Mouse (Mus musculus) embryo, embryonic 11 days (tissue): ENCODE results near the gene Lbhd2.

Experiments
- DNase-seq: peaks from one replicate; pipeline ENCODE4 v3.0.0-alpha.2; 2015

Lbhd2 gene

DNA sequence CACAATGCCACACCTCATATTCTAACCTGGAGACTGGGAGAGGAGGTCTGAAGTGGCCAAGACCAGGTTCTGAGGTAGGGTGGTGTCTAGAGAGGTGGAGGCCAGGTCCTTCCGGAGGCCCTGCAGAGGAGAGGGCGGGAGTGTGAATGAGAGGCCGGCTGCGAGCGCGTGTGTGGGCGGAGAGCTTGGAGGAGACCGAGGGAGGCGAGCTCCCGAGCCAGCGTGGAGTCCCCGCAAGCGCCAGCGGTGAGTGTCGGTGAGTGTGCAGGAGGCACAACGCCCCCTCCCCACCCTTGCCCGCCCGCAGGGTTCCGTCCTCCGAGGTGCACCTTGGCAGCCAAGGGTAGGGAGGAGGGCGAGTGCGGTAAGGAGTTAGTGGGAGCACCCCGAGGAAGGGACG lies at the start of gene Lbhd2:
Gene Lbhd2 (plus strand): TSS at position 188 of the 400 bp plus-strand sequence.
- no peak for DNase-seq

GRCm38 (mm10) chr12:111360671-111361070 lies 45.9 kb upstream of the Lbhd2 start:
- DNase-seq: no peak

GRCm38 (mm10) chr12:111361319-111362098 lies 45.1 kb upstream of the Lbhd2 start:
- no peak for DNase-seq

DNA sequence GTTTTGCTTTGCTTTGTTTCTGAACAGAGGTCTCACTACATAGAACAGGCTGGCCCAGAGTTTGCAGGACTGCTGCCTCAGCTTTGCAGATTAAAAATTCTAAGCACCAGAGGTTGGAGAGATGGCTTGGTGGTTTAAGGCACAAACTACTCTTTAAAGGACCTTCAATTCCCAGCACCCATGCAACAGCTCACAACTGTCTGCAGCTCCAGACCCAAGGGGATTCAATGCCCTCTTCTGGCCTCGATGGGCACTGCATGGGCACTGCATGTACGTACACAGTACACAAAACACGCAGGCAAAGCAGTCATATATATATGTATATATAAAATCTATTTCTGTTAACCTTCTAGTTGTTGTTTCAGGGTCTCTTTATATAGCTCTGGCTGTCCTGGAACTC lies 42.4 kb upstream of the Lbhd2 start:
- no peak for DNase-seq

GRCm38 (mm10) chr12:111367065-111367464 lies 39.5 kb upstream of the Lbhd2 start:
- no peak for DNase-seq

- DNase-seq: no peak
These were observed 36.4 kb upstream of the Lbhd2 start for GRCm38 (mm10) chr12:111370249-111370648.

DNA sequence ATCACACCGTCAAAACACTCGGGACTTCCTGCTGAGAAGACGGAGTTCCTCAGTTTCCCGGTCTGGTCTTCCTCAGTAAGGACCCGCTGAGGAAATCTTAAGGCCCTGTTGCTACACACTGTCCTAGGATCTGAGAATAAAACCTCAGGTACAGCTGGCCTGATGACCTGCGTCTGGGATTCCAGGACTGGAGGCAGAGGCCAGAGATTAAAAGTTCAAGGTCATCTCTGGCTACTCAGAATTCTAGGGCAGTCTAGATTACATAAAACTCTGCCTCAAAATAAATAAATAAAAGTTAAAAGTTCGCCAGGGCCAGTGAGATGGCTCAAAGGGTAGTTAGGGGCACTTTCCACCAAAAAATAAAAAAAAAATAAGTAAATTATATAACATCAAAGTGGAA lies 34.7 kb upstream of the Lbhd2 start:
- DNase-seq: no peak

- no peak for DNase-seq
These were observed 33.2 kb upstream of the Lbhd2 start for GRCm38 (mm10) chr12:111373411-111373810.

GRCm38 (mm10) chr12:111374727-111375126 lies 31.9 kb upstream of the Lbhd2 start:
- no peak for DNase-seq

- no peak for DNase-seq
These were observed 31.1 kb upstream of the Lbhd2 start for GRCm38 (mm10) chr12:111375559-111375958.

DNA sequence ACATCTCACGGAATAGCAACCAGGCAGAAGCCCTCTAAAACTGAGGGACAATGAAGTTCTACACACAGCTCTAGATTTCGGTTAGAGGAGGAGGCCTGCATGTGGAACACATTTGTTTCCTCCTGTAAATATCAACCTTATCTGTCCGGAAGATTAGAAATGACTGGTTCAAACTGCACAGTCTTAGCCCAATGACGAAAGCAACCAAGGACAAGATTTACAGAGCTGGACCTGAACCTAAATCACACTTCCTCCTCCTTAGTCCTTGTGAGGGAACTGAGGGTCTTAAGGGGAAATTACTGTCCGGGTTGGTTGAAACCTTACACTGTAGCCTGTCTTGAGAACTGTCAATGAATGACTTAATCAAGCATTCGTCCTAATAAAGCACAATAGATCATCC lies 30.6 kb upstream of the Lbhd2 start:
- no peak for DNase-seq

- DNase-seq: peak; percentile 62
These were observed 29.7 kb upstream of the Lbhd2 start for GRCm38 (mm10) chr12:111376826-111377331.

DNA sequence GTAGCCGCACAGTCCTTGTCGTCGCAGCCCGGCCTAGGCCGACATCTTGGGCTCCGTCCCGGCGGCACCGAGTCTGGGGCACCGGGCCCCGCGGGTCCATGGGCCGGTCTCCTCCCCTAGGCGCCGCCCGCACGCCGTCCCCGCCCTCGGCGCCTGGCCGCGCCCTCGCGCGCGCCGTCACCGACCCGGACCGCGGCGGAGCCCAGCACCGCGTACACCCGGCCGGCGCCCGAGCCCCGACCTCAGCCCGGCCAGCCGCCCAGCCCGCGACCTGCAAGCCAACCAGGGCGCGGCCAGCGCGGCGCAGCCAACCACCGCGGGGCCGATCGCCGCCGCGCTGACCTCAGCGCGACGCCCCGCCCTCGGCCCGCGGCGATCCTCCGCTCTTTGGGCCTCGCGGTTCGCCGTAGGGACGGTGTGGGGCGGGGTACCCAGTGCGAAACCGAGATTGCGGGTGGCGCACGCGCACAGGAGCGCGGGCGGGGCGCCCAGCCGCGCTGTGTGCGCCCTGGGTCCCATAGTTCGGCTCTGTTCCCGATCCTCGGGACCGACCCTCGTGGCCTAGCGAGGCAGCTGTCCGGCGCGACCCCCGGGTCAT lies 29.1 kb upstream of the Lbhd2 start, which contains the start of gene Cdc42bpb:
Gene Cdc42bpb (minus strand): TSS at position 343 of the 598 bp plus-strand sequence.
- DNase-seq: peak; percentile 97

DNA sequence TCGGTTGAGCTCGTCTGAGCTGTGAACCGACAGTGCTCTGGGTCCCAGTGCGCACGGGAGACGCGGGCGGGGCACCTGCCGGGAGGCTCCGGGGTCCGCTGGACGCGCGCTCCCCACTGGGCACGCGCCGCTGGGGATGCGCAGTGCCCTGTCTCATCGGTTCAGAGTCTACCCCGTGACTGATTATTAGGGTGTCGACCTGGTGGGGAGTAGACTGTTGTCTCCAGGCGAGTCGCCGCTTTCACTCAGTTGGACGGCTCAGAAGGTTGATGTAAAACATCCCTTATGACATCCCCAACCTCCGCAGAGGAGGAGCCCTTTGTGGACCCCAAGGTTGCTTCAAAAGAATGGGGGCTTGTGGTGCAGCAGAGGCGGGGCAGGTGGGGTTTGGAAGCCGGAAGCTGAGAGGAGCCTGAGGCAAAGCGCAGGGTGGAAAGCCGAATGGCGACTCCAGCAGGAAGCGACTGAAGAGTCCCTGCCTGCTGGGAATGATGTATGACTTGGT lies 28.6 kb upstream of the Lbhd2 start:
- DNase-seq: peak; percentile 70

GRCm38 (mm10) chr12:111378812-111379211 lies 27.8 kb upstream of the Lbhd2 start:
- no peak for DNase-seq

DNA sequence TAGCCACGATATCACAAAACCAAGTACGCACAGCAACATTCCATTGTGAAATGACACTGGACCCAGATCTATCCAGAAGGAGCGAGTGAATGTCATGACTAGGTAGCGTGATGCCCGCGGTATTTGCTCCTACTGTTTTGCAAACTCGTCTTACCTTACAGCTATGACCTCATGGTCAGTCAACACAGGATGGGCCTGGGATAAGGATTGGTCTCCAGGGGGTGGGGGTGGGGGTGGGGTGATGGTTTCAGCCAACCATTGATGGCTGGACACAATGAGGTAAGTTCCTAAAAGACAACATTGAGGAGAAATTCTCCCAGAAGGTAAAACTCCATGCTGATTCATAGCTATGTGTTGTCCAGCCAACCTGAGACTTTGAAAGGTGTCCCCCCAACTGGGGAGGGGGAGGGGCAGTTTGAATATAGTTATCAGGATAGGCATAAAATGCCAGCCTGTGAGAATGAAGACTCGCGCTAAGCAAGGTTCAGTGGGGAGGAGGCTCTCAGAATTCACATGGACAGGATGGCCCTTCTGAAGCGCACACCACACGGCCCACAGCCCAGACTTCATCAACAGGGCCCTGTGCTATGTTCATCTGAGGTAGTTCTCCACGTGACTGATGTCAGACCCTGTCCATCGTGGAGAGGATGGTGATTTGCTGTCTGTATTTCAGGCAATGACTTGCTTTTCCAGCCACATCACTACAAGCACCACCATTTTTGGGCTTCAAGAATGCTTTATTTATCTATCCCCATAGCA lies 20.5 kb upstream of the Lbhd2 start:
- DNase-seq: no peak

- no peak for DNase-seq
These were observed 19.9 kb upstream of the Lbhd2 start for GRCm38 (mm10) chr12:111386642-111387120.

DNA sequence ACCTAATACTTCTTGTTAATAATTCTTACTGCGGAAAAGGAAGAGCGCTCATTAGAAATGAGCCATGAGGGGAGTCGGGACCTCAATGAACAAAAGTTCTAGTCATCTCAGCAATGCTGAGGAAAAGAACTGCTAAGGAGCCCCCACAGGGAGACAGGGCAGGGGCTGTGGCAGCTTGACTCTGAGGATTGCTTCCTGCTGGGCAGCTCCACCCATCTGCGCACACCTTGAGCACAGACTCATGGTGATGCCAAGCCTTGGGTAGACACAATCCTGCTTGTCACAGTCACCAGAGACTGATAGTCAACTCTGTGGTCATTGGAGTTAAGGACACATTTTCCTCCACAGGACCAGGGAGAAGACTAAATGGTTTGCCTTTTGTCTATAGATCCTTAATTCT lies 19.5 kb upstream of the Lbhd2 start:
- DNase-seq: no peak

DNA sequence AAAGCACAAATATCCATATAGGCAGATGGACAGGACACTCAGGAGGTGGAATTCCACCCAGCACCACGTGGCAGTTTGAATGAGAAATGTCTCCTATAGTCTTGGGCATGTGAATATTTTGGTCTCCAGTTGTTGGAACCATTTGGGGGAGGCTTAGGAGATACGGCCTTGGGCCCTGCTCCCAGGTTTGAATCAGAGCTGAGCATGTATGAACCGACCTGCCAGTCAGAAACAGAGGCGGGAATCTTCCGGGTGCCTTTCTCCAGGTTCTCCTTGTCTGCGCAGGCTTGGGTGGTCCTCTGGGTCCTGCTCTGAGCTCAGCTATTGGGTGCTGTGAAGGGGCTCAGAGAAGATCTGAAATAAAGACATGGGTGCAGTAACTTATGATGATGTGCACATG lies 12.6 kb upstream of the Lbhd2 start:
- DNase-seq: no peak

- no peak for DNase-seq
These were observed 9.6 kb upstream of the Lbhd2 start for GRCm38 (mm10) chr12:111396997-111397396.

DNA sequence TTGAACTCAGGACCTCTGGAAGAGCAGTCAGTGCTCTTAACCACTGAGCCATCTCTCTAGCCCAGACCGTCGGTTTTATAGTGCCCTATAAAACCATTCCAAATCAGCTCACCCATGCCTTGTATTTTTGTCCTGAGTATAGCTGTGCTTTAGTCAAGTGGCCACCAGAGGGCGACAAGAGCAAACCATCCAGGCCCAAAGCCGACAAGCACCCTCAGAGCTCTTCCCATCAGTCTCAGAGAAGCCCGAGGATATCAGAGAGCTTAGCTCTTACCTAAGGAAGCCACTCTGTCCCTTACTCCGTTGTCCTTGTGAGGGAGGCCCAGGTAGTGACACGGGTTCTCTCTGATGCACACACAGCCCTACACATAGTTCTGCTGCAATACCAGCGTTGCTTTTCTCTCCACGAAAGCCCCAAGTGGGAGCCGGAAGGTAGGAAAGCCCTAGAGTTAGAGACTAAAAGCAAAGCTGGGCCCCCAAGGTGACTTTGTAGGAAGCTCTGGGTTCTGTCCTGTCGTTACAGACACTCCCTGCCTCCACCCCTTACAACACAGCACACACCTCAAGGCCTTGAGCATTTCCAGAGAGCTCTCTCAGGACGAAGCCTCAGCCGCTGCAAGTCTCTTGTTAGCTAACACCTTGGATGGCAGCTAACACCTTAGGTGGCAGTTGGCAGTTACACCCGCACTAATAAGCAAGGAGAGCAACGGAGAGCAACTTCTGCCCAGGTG lies 5.0 kb upstream of the Lbhd2 start:
- DNase-seq: peak; percentile 86

- no peak for DNase-seq
These were observed 1.7 kb upstream of the Lbhd2 start for GRCm38 (mm10) chr12:111404880-111405279.
